In the genomic region with DNA sequence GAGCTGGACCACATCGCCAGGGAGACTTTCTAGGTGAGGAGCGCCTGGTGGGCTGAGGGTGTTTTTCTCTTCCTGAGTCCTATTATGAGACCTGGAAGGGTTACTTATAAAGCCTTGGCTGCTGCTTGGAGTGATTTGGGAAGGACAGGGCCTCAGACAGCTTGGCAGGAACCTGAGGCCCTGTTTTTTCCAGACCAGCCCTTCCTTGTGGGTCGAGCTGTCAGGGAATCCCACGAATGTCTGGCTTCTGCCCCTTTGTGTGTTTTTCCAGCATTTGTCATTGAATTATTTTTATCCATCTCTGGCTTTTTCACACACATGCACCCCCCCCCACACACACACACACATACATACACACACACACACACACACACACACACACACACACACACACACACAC, we compare ENCODE assay signal across 16 mouse cellular contexts.
A peak's percentile ranks its signal among the peaks of the same experiment; 100 is the strongest.
DNase-seq lines count a peak whose midpoint lies in the region; ATAC-seq and TF ChIP-seq lines count a peak whose summit lies in the region.
"Had no signal": no experiment of that assay in that cellular context is flagged by ENCODE, and none has a peak within 500 bp of the region (broad histone marks: within the 10 kb centered on the region; RNA-seq: fewer than 3 reads in every experiment).

No protein-coding gene starts in this region.

- H3K4me1 ChIP-seq in intestine, embryonic 14.5 days (replicated peaks; ENCODE audit: control insufficient read depth, insufficient read depth, low read length), result peaks cover 9% of the 10 kb centered on the region
- H3K4me1 ChIP-seq in intestine, postnatal 0 days (replicated peaks; ENCODE audit: control insufficient read depth, insufficient read depth, low read length), result no peaks in the 10 kb centered on the region
- peaks cover 47% of the 10 kb centered on the region for H3K4me1 ChIP-seq in embryonic facial prominence, embryonic 13.5 days
- H3K4me1 ChIP-seq in limb, embryonic 12.5 days (replicated peaks), result peaks cover 67% of the 10 kb centered on the region
- no peaks in the 10 kb centered on the region for H3K4me1 ChIP-seq in midbrain, embryonic 16.5 days (ENCODE audit: control insufficient read depth, insufficient read depth, low read length)

- H3K4me3 ChIP-seq in intestine, embryonic 14.5 days (ENCODE audit: low read depth, low read length), result no peak overlapping the region
- no peak overlapping the region for H3K4me3 ChIP-seq in intestine, postnatal 0 days (ENCODE audit: low read depth, low read length)
- peak overlapping the region; percentile 22 for H3K4me3 ChIP-seq in C2C12 (ENCODE audit: insufficient read depth, poor library complexity, severe bottlenecking)
- no peak overlapping the region for H3K4me3 ChIP-seq in embryonic facial prominence, embryonic 13.5 days
- H3K4me3 ChIP-seq in limb, embryonic 12.5 days (replicated peaks), result no peak overlapping the region
- no peak overlapping the region for H3K4me3 ChIP-seq in midbrain, embryonic 16.5 days (ENCODE audit: low read depth, low read length)
- H3K4me3 ChIP-seq: erythroblast, embryonic 14.5 days; liver, embryonic 12.5 days; megakaryocyte, embryonic 14.5 days had no signal

- H3K27me3 ChIP-seq in intestine, embryonic 14.5 days (replicated peaks; ENCODE audit: control insufficient read depth, insufficient read depth, low read length), result no peaks in the 10 kb centered on the region
- H3K27me3 ChIP-seq in intestine, postnatal 0 days (replicated peaks; ENCODE audit: control insufficient read depth, insufficient read depth, low read length), result no peaks in the 10 kb centered on the region
- no peaks in the 10 kb centered on the region for H3K27me3 ChIP-seq in C2C12 (ENCODE audit: control insufficient read depth, insufficient read depth, insufficient read length)
- H3K27me3 ChIP-seq in embryonic facial prominence, embryonic 13.5 days, result no peaks in the 10 kb centered on the region
- no peaks in the 10 kb centered on the region for H3K27me3 ChIP-seq in limb, embryonic 12.5 days
- no peaks in the 10 kb centered on the region for H3K27me3 ChIP-seq in midbrain, embryonic 16.5 days (ENCODE audit: control insufficient read depth, insufficient read depth, low read depth, low read length)
- H3K27me3 ChIP-seq: liver, embryonic 12.5 days; megakaryocyte, embryonic 14.5 days had no signal

- no peak overlapping the region for H3K9ac ChIP-seq in intestine, embryonic 14.5 days (ENCODE audit: low read length)
- H3K9ac ChIP-seq in intestine, postnatal 0 days (ENCODE audit: low read depth, low read length), result no peak overlapping the region
- H3K9ac ChIP-seq in embryonic facial prominence, embryonic 13.5 days, result no peak overlapping the region
- no peak overlapping the region for H3K9ac ChIP-seq in limb, embryonic 12.5 days (replicated peaks)
- H3K9ac ChIP-seq in midbrain, embryonic 16.5 days (ENCODE audit: low read depth, low read length), result no peak overlapping the region
- H3K9ac ChIP-seq: liver, embryonic 12.5 days had no signal

- H3K9me3 ChIP-seq in intestine, embryonic 14.5 days (ENCODE audit: control insufficient read depth, low read length), result no peaks in the 10 kb centered on the region
- H3K9me3 ChIP-seq in intestine, postnatal 0 days (ENCODE audit: control insufficient read depth), result no peaks in the 10 kb centered on the region
- H3K9me3 ChIP-seq in embryonic facial prominence, embryonic 13.5 days, result no peaks in the 10 kb centered on the region
- no peaks in the 10 kb centered on the region for H3K9me3 ChIP-seq in limb, embryonic 12.5 days
- no peaks in the 10 kb centered on the region for H3K9me3 ChIP-seq in midbrain, embryonic 16.5 days (replicated peaks; ENCODE audit: control insufficient read depth, low read length, poor library complexity, severe bottlenecking)
- H3K9me3 ChIP-seq: liver, embryonic 12.5 days; megakaryocyte, embryonic 14.5 days had no signal

- peaks cover 34% of the 10 kb centered on the region for H3K79me2 ChIP-seq in C2C12 (ENCODE audit: control insufficient read depth, insufficient read depth)

- peak overlapping the region; percentile 1 for H3ac ChIP-seq in C2C12 (ENCODE audit: control insufficient read depth, insufficient read length, low read depth)

- no peak overlapping the region for H3K4me2 ChIP-seq in intestine, embryonic 14.5 days (ENCODE audit: low read length)
- no peak overlapping the region for H3K4me2 ChIP-seq in intestine, postnatal 0 days (replicated peaks; ENCODE audit: low read depth)
- no peak overlapping the region for H3K4me2 ChIP-seq in embryonic facial prominence, embryonic 13.5 days
- H3K4me2 ChIP-seq in limb, embryonic 12.5 days, result no peak overlapping the region
- H3K4me2 ChIP-seq in midbrain, embryonic 16.5 days (ENCODE audit: low read length), result no peak overlapping the region
- H3K4me2 ChIP-seq: liver, embryonic 12.5 days had no signal

- 77% methylated on average over 4 of the region's 4 CpGs for WGBS in intestine, embryonic 14.5 days
- WGBS in intestine, postnatal 0 days, result 80% methylated on average over 4 of the region's 4 CpGs
- WGBS in embryonic facial prominence, embryonic 13.5 days, result 76% methylated on average over 4 of the region's 4 CpGs
- 45% methylated on average over 4 of the region's 4 CpGs for WGBS in limb, embryonic 12.5 days
- 82% methylated on average over 4 of the region's 4 CpGs for WGBS in midbrain, embryonic 16.5 days

- 0 out of 2 replicates have a peak, but pooled peaks cover 3% of the 10 kb centered on the region for H3K36me3 ChIP-seq in intestine, embryonic 14.5 days (ENCODE audit: control insufficient read depth, insufficient read depth, low read length)
- H3K36me3 ChIP-seq in intestine, postnatal 0 days (ENCODE audit: control insufficient read depth, insufficient read depth), result peaks cover 3% of the 10 kb centered on the region; the same call in 1 of the 2 replicates
- H3K36me3 ChIP-seq in C2C12 (ENCODE audit: control insufficient read depth, insufficient read depth), result peaks cover 7% of the 10 kb centered on the region
- H3K36me3 ChIP-seq in embryonic facial prominence, embryonic 13.5 days, result peaks cover 13% of the 10 kb centered on the region; the same call in 1 of the 2 replicates
- no peaks in the 10 kb centered on the region for H3K36me3 ChIP-seq in limb, embryonic 12.5 days
- no peaks in the 10 kb centered on the region for H3K36me3 ChIP-seq in midbrain, embryonic 16.5 days (ENCODE audit: control insufficient read depth, insufficient read depth, low read length)

- ATAC-seq in intestine, embryonic 14.5 days (replicated peaks; ENCODE audit: low FRiP score, low TSS enrichment, low read depth), result no peak
- ATAC-seq in intestine, postnatal 0 days, result no peak
- ATAC-seq in embryonic facial prominence, embryonic 13.5 days (ENCODE audit: insufficient number of reproducible peaks, insufficient read depth, low FRiP score, low TSS enrichment, low read depth), result no peak
- ATAC-seq in limb, embryonic 12.5 days (ENCODE audit: insufficient number of reproducible peaks, insufficient read depth, low FRiP score, low TSS enrichment, low read depth), result no peak
- no peak for ATAC-seq in midbrain, embryonic 16.5 days
- ATAC-seq: liver, embryonic 12.5 days had no signal

- no peak for TF ChIP-seq CTCF in intestine, postnatal 0 days (IDR thresholded peaks at IDR 0.05; ENCODE audit: low read depth)
- no peak for TF ChIP-seq CTCF in C2C12 (IDR thresholded peaks at IDR 0.05; ENCODE audit: control insufficient read depth, insufficient read depth, insufficient read length)

- H3K27ac ChIP-seq in intestine, embryonic 14.5 days (ENCODE audit: low read depth), result peak overlapping the region; percentile 27; the same call in 1 of the 2 replicates
- no peak overlapping the region for H3K27ac ChIP-seq in intestine, postnatal 0 days (ENCODE audit: low read depth, low read length)
- peak overlapping the region; percentile 81 for H3K27ac ChIP-seq in embryonic facial prominence, embryonic 13.5 days
- peak overlapping the region; percentile 94 for H3K27ac ChIP-seq in limb, embryonic 12.5 days
- H3K27ac ChIP-seq in midbrain, embryonic 16.5 days (ENCODE audit: low read length), result no peak overlapping the region
- H3K27ac ChIP-seq: liver, embryonic 12.5 days had no signal

- H3K79me3 ChIP-seq in C2C12 (ENCODE audit: low read depth), result peaks cover 13% of the 10 kb centered on the region

- no peak for DNase-seq in intestine, embryonic 14.5 days (ENCODE audit: low spot score)
- no peak for DNase-seq in spleen, postnatal 36 days (ENCODE audit: low spot score in 2 of 2)
- DNase-seq: adrenal gland, postnatal 14 days; cerebellum, adult 9-11 months; heart, adult 18-20 months; right cerebral cortex, postnatal 14 days; spleen, adult 18-20 months; thymus, postnatal 36 days had no signal

TF ChIP-seq in C2C12, 6 proteins besides CTCF, POLR2A, EP300 and RAD21:
- TF ChIP-seq MYOD1 (IDR thresholded peaks at IDR 0.05; ENCODE audit: control insufficient read depth, insufficient read length, low read depth), result no peak
- no peak for TF ChIP-seq FOSL1 (IDR thresholded peaks at IDR 0.05; ENCODE audit: insufficient read depth, low read length, poor library complexity, severe bottlenecking)

Comparison
In these comparisons a context has a peak if more than half of its experiments do, and no peak if none do; other contexts are left out.
1. H3K27ac ChIP-seq: peak in intestine, embryonic 14.5 days (single experiment), embryonic facial prominence, embryonic 13.5 days (single experiment) and limb, embryonic 12.5 days (single experiment); none in intestine, postnatal 0 days (single experiment) and midbrain, embryonic 16.5 days (single experiment).